Mouse (Mus musculus): ENCODE measurements around the gene Itfg1.

GRCm38 (mm10) chr8:85800164-85800563 lies 40.6 kb downstream of the Itfg1 start:
- TF ChIP-seq POLR2A (IDR thresholded peaks at IDR 0.05; ENCODE audit: control insufficient read depth, low read depth, low read length) (no peak), CTCF (IDR thresholded peaks at IDR 0.05; ENCODE audit: control insufficient read depth, insufficient read depth, insufficient replicate concordance, low read depth, low read length) (no peak)
